Mouse (Mus musculus): ENCODE results near the gene Mrps18b.

GRCm38 (mm10) chr17:35896781-35897643 is 19.2 kb downstream of the Mrps18b start, which contains the start of gene 2310061I04Rik:
- TF ChIP-seq CTCF (IDR thresholded peaks at IDR 0.05; ENCODE audit: low read depth) (no peak), EP300 (optimal IDR thresholded peaks at IDR 0.05) (no peak)

All from stomach, postnatal 0 days (tissue).